Mouse (Mus musculus): ENCODE measurements around the gene Khnyn. TPM values are rescaled to one million over a fixed set of nuclear protein-coding genes. Genes with fewer than 3 reads are reported as not detected.

Gene Khnyn
- polyA plus RNA-seq, 1 experiment from 2014 or later, result 19.8 TPM

DNA sequence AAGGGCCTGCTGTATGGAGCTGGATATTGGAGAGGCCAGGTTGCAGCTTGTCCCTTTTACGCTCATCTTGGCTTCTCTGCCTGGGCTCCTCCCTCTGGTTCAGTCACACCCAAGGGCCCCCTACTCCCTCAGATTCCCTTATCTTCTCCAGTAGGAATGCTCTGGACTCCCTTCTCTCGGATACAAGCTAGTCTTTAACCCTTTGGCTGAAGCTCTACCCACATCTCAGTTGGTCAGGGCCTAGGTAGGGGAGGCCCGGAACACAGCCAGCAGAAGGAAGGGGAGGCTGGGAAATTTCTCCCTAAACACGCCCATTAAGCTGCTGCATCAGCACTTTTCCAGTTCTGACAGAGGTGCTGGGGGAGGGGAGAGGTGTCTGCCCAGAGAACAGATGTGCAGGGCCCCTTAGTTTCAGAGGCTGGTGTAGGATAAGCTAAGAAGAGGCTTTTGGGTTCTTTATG, 29.6 kb upstream of the Khnyn start:
- Histone ChIP-seq H3K4me3 (peak overlapping the region; percentile 64), H3K4me2 (peak overlapping the region; percentile 83), H3K36me3 (peaks cover 17% of the 10 kb centered on the region; the same call in 1 of the 2 replicates), H3K27me3 (replicated peaks) (no peaks in the 10 kb centered on the region), H3K9ac (peak overlapping the region; percentile 83), H3K4me1 (replicated peaks) (peaks cover 65% of the 10 kb centered on the region), H3K27ac (ENCODE audit: poor library complexity, severe bottlenecking) (peak overlapping the region; percentile 98), H3K9me3 (replicated peaks) (no peaks in the 10 kb centered on the region)
- peak; percentile 19; the same call in 1 of the 2 replicates for ATAC-seq (ENCODE audit: insufficient number of reproducible peaks, low FRiP score)
- under 1% methylated on average over 4 of the region's 4 CpGs for WGBS

DNA sequence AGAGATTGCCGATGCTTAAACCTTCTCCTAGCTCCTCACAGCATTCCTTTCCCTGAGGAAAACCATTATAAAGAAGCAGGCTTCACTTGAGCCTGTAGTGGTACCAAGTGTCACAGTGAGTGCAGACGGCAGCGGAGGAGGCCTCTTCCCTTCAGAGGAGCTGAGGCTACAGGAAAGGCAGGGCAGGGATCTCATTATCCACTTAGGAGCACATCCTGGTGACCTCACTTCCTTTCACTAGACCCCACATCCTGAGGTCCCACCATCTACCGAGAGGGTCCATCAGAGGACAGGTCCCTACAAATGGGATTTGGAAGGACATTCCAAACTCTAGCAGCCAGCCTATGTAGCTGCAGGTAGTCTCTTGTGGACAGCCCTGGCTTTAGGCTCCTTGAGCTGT, 27.2 kb upstream of the Khnyn start:
- Histone ChIP-seq H3K4me3 (peak overlapping the region; percentile 17), H3K4me1 (replicated peaks) (peaks cover 72% of the 10 kb centered on the region), H3K9me3 (replicated peaks) (no peaks in the 10 kb centered on the region), H3K36me3 (peaks cover 17% of the 10 kb centered on the region; the same call in 1 of the 2 replicates), H3K4me2 (peak overlapping the region; percentile 83), H3K27ac (ENCODE audit: poor library complexity, severe bottlenecking) (peak overlapping the region; percentile 37; the same call in 1 of the 2 replicates), H3K9ac (0 out of 2 replicates have a peak overlapping the region, but pooled peaks have one; percentile 39), H3K27me3 (replicated peaks) (no peaks in the 10 kb centered on the region)
- 38% methylated on average over 4 of the region's 4 CpGs for WGBS
- ATAC-seq (ENCODE audit: insufficient number of reproducible peaks, low FRiP score), result no peak

DNA sequence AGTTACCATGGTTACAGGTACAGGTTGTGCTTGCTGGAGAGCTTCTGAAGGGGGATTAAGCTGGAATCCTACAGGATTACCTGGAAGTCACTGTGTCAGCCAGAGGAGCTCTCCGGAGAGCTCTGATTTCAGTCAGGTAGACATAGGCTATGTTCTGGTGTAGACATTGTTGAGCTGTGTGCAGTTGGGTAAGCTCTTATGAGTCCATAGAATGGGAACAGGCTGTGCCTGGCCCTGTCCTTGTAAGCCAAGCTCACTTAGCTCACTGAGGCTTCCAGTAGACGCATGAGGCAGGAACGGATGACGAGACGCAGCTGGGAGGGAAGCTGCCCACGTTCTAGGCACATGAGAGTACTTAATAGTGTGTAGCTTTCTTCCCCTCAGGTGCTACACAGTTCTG, 22.6 kb upstream of the Khnyn start:
- Histone ChIP-seq H3K4me1 (replicated peaks) (peaks cover 58% of the 10 kb centered on the region), H3K9ac (no peak overlapping the region), H3K27me3 (replicated peaks) (no peaks in the 10 kb centered on the region), H3K4me3 (no peak overlapping the region), H3K36me3 (peaks cover 57% of the 10 kb centered on the region), H3K9me3 (replicated peaks) (no peaks in the 10 kb centered on the region), H3K4me2 (no peak overlapping the region), H3K27ac (ENCODE audit: poor library complexity, severe bottlenecking) (no peak overlapping the region)
- no peak for ATAC-seq (ENCODE audit: insufficient number of reproducible peaks, low FRiP score)
- 63% methylated on average over 6 of the region's 6 CpGs for WGBS

DNA sequence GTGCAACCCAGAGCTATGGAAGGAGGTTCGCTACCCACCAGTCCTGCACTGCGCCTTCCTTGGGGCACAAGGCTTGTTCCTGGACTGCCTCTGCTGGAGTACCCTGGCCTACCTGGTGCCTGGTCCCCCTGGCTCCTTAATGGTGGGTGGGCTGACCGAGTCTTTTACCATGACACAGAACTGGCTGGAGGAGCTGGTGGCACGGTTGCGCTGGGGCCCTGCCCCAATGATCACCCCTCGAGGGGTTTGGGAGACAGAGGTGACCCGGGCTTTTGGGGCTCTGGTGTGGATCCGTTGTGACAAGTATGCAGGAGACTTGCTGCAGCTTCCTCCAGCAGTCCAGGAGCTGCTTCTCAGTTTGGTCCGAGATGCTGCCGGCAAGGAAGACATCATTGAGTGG, 21.8 kb upstream of the Khnyn start:
- H3K9me3 ChIP-seq (replicated peaks), result no peaks in the 10 kb centered on the region
- H3K36me3 ChIP-seq, result peaks cover 59% of the 10 kb centered on the region
- ATAC-seq (ENCODE audit: insufficient number of reproducible peaks, low FRiP score), result no peak
- H3K4me3 ChIP-seq, result no peak overlapping the region
- WGBS, result 88% methylated on average over 10 of the region's 10 CpGs
- H3K9ac ChIP-seq, result no peak overlapping the region
- H3K4me2 ChIP-seq, result no peak overlapping the region
- H3K27me3 ChIP-seq (replicated peaks), result no peaks in the 10 kb centered on the region
- peaks cover 50% of the 10 kb centered on the region for H3K4me1 ChIP-seq (replicated peaks)
- H3K27ac ChIP-seq (ENCODE audit: poor library complexity, severe bottlenecking), result no peak overlapping the region

DNA sequence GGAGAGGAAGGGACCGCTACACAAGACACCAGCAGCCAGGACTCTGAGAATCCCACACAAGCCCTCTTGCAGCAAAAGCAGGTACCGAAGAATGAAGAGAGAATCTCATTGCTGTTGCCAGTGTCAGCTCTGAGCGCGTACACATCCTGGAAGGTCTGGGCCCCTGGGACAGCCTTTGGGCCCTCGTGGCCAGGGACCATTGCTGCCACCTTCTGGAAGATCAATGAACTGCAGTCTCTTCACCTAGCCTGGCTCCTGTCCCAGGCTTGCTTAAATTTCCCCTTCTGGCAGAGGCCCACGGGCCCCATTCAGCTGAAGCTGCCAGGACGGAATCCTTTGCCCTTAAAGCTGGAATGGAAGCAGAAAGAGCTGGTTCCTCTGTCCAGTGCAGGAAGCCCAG, 21.0 kb upstream of the Khnyn start:
- no peaks in the 10 kb centered on the region for H3K9me3 ChIP-seq (replicated peaks)
- H3K36me3 ChIP-seq, result peaks cover 65% of the 10 kb centered on the region
- H3K4me1 ChIP-seq (replicated peaks), result peaks cover 51% of the 10 kb centered on the region
- no peak overlapping the region for H3K4me3 ChIP-seq
- WGBS, result 28% methylated on average over 7 of the region's 7 CpGs
- H3K27ac ChIP-seq (ENCODE audit: poor library complexity, severe bottlenecking), result no peak overlapping the region
- H3K9ac ChIP-seq, result no peak overlapping the region
- peak; percentile 47 for ATAC-seq (ENCODE audit: insufficient number of reproducible peaks, low FRiP score)
- H3K4me2 ChIP-seq, result no peak overlapping the region
- no peaks in the 10 kb centered on the region for H3K27me3 ChIP-seq (replicated peaks)

DNA sequence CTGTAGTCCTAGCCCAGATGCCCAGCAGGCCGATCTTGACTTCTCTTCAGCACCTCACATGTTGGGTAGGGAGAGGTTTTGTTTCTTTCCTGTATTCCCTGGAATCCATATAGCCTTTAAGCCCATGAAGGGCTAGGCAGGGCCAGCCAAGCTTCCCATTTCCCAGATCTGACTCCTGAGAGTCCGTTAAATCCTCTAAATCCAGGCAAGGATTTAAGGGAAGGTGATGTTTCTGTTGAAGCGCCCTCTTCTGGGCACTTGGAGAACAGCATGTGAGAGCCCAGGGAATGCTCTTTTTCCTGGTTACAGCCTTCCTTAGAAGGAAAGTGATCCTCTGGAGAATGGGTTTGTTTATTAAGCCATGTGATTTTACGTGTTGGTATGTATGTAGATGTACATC, 17.8 kb upstream of the Khnyn start:
- no peak overlapping the region for H3K4me3 ChIP-seq
- ATAC-seq (ENCODE audit: insufficient number of reproducible peaks, low FRiP score), result no peak
- peaks cover 89% of the 10 kb centered on the region for H3K36me3 ChIP-seq
- H3K4me1 ChIP-seq (replicated peaks), result peaks cover 28% of the 10 kb centered on the region
- no peak overlapping the region for H3K27ac ChIP-seq (ENCODE audit: poor library complexity, severe bottlenecking)
- H3K27me3 ChIP-seq (replicated peaks), result no peaks in the 10 kb centered on the region
- WGBS, result 41% methylated on average over 4 of the region's 4 CpGs
- no peaks in the 10 kb centered on the region for H3K9me3 ChIP-seq (replicated peaks)
- no peak overlapping the region for H3K9ac ChIP-seq
- H3K4me2 ChIP-seq, result no peak overlapping the region

DNA sequence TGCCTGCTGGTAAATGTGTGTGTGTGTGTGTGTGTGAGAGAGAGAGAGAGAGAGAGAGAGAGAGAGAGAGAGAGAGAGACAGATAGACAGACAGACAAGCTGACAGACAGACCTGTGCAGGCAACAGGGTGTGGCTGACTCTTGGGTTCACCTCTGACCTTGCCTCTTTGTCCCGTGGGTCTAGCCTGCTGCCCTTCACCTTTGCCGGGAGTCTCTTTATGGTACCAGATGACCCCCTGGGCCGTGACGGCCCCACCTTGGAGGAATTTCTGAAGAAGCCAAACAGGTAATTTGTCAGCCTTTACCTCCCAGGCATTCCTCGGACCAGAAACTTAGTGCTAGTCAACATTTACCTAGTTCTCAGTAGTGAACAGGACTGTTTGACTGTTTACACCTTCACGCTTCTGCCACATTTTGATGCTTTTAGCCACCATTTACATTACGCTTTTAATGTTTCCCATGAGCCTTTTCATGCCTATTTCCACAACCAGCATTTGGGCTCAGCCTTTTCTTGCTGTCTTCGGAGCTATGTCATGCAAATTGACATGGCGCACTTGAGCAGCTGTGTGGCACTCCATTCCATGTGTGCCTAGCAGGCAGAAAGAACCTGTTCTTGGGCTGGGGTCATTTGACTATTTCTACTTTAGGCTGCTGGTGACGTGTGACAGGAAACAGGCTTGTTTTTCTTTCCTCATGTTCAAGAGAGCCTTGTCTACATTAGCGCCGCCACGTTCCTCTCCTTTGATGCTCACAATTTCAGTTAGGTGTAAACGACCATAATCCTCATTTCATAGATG, 16.3 kb upstream of the Khnyn start:
- no peak overlapping the region for H3K4me2 ChIP-seq
- no peak for ATAC-seq (ENCODE audit: insufficient number of reproducible peaks, low FRiP score)
- H3K27me3 ChIP-seq (replicated peaks), result no peaks in the 10 kb centered on the region
- WGBS, result 74% methylated on average over 14 of the region's 14 CpGs
- no peak overlapping the region for H3K9ac ChIP-seq
- H3K27ac ChIP-seq (ENCODE audit: poor library complexity, severe bottlenecking), result no peak overlapping the region
- H3K4me3 ChIP-seq, result no peak overlapping the region
- H3K4me1 ChIP-seq (replicated peaks), result peaks cover 23% of the 10 kb centered on the region
- no peaks in the 10 kb centered on the region for H3K9me3 ChIP-seq (replicated peaks)
- H3K36me3 ChIP-seq, result peaks cover 94% of the 10 kb centered on the region

DNA sequence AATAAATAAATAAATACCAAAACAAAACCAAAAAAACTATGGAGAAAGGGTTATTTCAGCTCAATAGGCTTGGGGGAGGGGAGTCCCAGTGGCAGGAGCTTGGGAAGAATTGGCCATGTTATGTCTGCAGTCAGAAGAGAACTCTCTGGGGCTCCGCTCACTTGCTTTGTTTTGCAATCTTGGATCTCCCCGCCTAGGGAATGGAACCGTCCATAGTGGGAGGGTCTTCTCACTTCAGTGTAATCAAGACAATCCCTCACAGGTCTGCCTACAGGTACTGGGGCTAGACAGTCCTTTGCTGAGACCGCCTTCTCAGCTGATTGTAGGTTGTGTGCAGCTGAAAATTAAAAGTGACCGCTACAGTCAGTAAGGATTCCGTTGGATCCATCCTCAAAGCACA, 15.2 kb upstream of the Khnyn start:
- H3K27ac ChIP-seq (ENCODE audit: poor library complexity, severe bottlenecking), result no peak overlapping the region
- 93% methylated on average over 6 of the region's 6 CpGs for WGBS

DNA sequence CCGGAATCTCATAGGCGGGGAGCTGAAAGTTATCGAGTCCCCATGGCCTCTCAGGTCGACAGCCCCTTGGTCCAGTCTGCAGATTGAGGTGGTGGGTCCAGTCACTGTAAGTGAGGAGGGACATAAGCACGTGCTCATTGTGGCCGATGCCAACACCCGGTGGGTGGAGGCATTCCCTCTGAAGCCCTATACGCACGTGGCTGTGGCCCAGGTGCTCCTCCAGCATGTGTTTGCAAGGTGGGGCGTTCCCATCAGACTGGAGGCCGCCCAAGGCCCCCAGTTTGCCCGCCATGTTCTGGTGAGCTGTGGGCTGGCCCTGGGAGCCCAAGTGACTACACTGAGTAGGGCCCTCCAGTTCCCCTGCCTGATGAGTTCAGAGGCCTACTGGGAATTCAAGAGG, 12.7 kb upstream of the Khnyn start:
- Histone ChIP-seq H3K4me1 (replicated peaks) (peaks cover 26% of the 10 kb centered on the region), H3K27me3 (replicated peaks) (no peaks in the 10 kb centered on the region), H3K36me3 (peaks cover 59% of the 10 kb centered on the region), H3K4me3 (no peak overlapping the region), H3K9me3 (replicated peaks) (no peaks in the 10 kb centered on the region), H3K27ac (ENCODE audit: poor library complexity, severe bottlenecking) (no peak overlapping the region), H3K4me2 (no peak overlapping the region), H3K9ac (0 out of 2 replicates have a peak overlapping the region, but pooled peaks have one; percentile 2)
- WGBS, result 90% methylated on average over 12 of the region's 12 CpGs
- no peak for ATAC-seq (ENCODE audit: insufficient number of reproducible peaks, low FRiP score)

More for the DNA sequence above, 15.2 kb upstream of the Khnyn start:
- Histone ChIP-seq H3K4me1 (replicated peaks) (peaks cover 26% of the 10 kb centered on the region), H3K9me3 (replicated peaks) (no peaks in the 10 kb centered on the region), H3K36me3 (peaks cover 84% of the 10 kb centered on the region), H3K27me3 (replicated peaks) (no peaks in the 10 kb centered on the region), H3K9ac (no peak overlapping the region), H3K4me2 (no peak overlapping the region), H3K4me3 (no peak overlapping the region)
- ATAC-seq (ENCODE audit: insufficient number of reproducible peaks, low FRiP score), result no peak

DNA sequence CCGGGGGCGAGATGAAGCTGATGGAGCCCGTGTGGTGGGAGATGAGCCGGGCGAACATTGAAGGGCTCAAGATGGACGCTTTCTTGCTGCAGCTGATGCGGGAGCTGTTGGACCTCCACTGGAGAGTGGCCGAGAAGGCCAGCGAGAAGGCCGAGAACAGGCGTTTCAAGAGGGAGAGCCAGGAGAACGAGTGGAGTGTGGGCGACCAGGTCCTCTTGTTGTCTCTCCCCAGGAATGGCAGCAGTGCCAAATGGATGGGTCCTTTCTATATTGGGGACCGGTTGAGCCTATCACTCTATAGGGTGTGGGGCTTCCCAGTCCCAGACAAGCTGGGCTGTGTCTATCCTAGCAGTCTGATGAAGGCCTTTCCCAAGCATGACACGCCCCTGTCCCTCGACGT, 12.2 kb upstream of the Khnyn start:
- 85% methylated on average over 17 of the region's 17 CpGs for WGBS
- no peak overlapping the region for H3K27ac ChIP-seq (ENCODE audit: poor library complexity, severe bottlenecking)
- H3K36me3 ChIP-seq, result peaks cover 57% of the 10 kb centered on the region
- H3K9me3 ChIP-seq (replicated peaks), result no peaks in the 10 kb centered on the region
- H3K9ac ChIP-seq, result peak overlapping the region; percentile 2; the same call in 1 of the 2 replicates
- peaks cover 29% of the 10 kb centered on the region for H3K4me1 ChIP-seq (replicated peaks)
- ATAC-seq (ENCODE audit: insufficient number of reproducible peaks, low FRiP score), result no peak
- H3K4me2 ChIP-seq, result no peak overlapping the region
- no peak overlapping the region for H3K4me3 ChIP-seq
- no peaks in the 10 kb centered on the region for H3K27me3 ChIP-seq (replicated peaks)

DNA sequence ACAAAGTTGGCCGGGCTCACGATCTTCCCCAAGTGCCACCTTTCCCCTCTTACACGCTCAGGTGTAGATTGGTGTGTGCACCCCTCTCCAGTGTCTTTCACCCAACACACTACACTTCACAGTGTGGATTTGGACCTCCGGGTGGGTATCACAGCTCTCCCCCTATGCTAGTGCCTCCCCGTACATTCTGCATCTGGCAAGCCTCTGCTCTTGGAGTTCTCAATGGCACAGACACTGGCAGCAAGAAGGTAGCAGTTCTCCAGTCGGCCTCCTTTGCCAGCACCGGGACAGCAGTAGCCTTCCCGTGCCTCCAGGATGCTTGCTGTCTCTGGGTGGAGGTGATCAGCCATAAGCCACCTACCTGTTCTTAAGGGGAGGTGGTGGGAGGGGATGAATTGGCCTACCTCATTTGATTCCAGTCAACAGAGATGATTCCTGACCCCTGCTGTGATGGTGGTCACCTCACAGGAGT, 11.5 kb upstream of the Khnyn start:
- H3K4me3 ChIP-seq, result no peak overlapping the region
- H3K9me3 ChIP-seq (replicated peaks), result no peaks in the 10 kb centered on the region
- peak overlapping the region; percentile 57 for H3K4me2 ChIP-seq
- peak overlapping the region; percentile 46; the same call in 1 of the 2 replicates for H3K9ac ChIP-seq
- peaks cover 50% of the 10 kb centered on the region for H3K36me3 ChIP-seq
- 0 out of 2 replicates have a peak overlapping the region, but pooled peaks have one; percentile 40 for H3K27ac ChIP-seq (ENCODE audit: poor library complexity, severe bottlenecking)
- no peak for ATAC-seq (ENCODE audit: insufficient number of reproducible peaks, low FRiP score)
- WGBS, result 74% methylated on average over 8 of the region's 8 CpGs
- H3K27me3 ChIP-seq (replicated peaks), result no peaks in the 10 kb centered on the region
- peaks cover 31% of the 10 kb centered on the region for H3K4me1 ChIP-seq (replicated peaks)
